Mouse (Mus musculus) kidney, embryonic 14.5 days (tissue): ENCODE results near the gene Fam19a1. TPM values are rescaled to one million over a fixed set of nuclear protein-coding genes. Genes with fewer than 3 reads are reported as not detected.

Experiments
- ATAC-seq: fragments of 200-750 bp; cut with Nextera tagmentation; 2 replicates; pipeline ENCODE4 v1.8.0; 2017; ENCODE audit warnings: moderate number of reproducible peaks, mild to moderate bottlenecking, moderate TSS enrichment, moderate library complexity; ENCODE audit not compliant: low FRiP score, low TSS enrichment
- H3K27ac ChIP-seq: fragments of 300-500 bp; sonication (generic); 2 replicates; pipeline ENCODE4 v1.5.1; 2014; ENCODE audit warnings: low read depth, mild to moderate bottlenecking, low read length, moderate library complexity, mixed read lengths
- H3K27me3 ChIP-seq: fragments of 300-500 bp; sonication (generic); 2 replicates; pipeline ENCODE4 v1.6.1; 2014; ENCODE audit warnings: mild to moderate bottlenecking, low read length; ENCODE audit not compliant: control insufficient read depth, insufficient read depth
- H3K36me3 ChIP-seq: fragments of 300-500 bp; sonication (generic); 2 replicates; pipeline ENCODE4 v1.6.1; 2014; ENCODE audit warnings: low read length, mixed read lengths; ENCODE audit not compliant: control insufficient read depth, insufficient read depth
- H3K4me1 ChIP-seq: fragments of 300-500 bp; sonication (generic); 2 replicates; pipeline ENCODE4 v1.6.1; 2014; ENCODE audit warnings: low read length, mixed read lengths; ENCODE audit not compliant: control insufficient read depth, insufficient read depth
- H3K4me2 ChIP-seq: fragments of 300-500 bp; sonication (generic); replicated peaks from 2 replicates; pipeline ENCODE4 v1.6.1; 2014; ENCODE audit warnings: low read depth, mild to moderate bottlenecking, low read length
- H3K4me3 ChIP-seq: fragments of 300-500 bp; sonication (generic); 2 replicates; pipeline ENCODE4 v1.5.1; 2014; ENCODE audit warnings: mild to moderate bottlenecking, low read length
- H3K9ac ChIP-seq: fragments of 300-500 bp; sonication (generic); 2 replicates; pipeline ENCODE4 v1.6.1; 2014; ENCODE audit warnings: low read depth, mild to moderate bottlenecking, low read length, moderate library complexity
- H3K9me3 ChIP-seq: fragments of 300-500 bp; sonication (generic); 2 replicates; pipeline ENCODE4 v1.6.1; 2016; ENCODE audit warnings: low read length; ENCODE audit not compliant: control insufficient read depth
- WGBS: fragments of 180-500 bp; shearing (Covaris S2); extraction: QIAGEN DNeasy Blood & Tissue Kit; methylation state at CpG from one replicate; pipeline ENCODE4 v1.1.7; 2014; 5-methylcytosine and 5-hydroxymethylcytosine counted together
- polyA plus RNA-seq: library from polyadenylated mRNA; unstranded; fragments of >200 nt; fragmentation: Nextera tagmentation; extraction: Ambion mirVana; gene quantifications from 2 replicates; pipeline ENCODE4 v1.2.1, GENCODE M21; 2014

The Fam19a1 gene
- polyA plus RNA-seq, 1 experiment from 2014 or later: 6.2 TPM

DNA sequence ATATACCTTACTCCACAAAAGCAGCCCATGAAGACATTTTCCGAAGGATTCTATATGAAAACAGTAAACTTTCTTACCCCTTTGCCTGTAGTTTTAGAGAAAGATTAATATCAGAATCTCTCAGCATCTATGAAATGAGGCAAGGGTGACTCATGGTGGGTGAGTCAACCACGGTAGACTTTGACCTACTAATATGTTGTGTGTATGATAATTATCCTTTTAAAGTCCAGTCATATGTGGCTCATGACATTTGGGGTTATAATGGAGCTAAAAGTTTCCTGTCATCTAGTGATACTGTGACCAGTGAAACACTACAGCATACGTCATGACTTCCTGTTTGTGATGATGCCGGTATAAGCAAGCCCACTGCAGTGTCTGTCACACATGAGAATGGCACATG, 170.8 kb downstream of the Fam19a1 start:
- no peaks in the 10 kb centered on the region for H3K4me1 ChIP-seq
- H3K36me3 ChIP-seq: no peaks in the 10 kb centered on the region
- no peaks in the 10 kb centered on the region for H3K27me3 ChIP-seq
- H3K9me3 ChIP-seq: no peaks in the 10 kb centered on the region
- H3K27ac ChIP-seq: no peak overlapping the region
- WGBS: 82% methylated on average over 4 of the region's 4 CpGs
- H3K9ac ChIP-seq: no peak overlapping the region
- no peak for ATAC-seq
- H3K4me3 ChIP-seq: no peak overlapping the region
- H3K4me2 ChIP-seq: no peak overlapping the region

GRCm38 (mm10) chr6:96284590-96284989, 171.6 kb downstream of the Fam19a1 start:
- ATAC-seq: no peak
- Histone ChIP-seq H3K27ac (no peak overlapping the region), H3K4me1 (no peaks in the 10 kb centered on the region), H3K9me3 (no peaks in the 10 kb centered on the region), H3K4me3 (no peak overlapping the region), H3K4me2 (no peak overlapping the region), H3K9ac (no peak overlapping the region), H3K27me3 (no peaks in the 10 kb centered on the region), H3K36me3 (no peaks in the 10 kb centered on the region)
- 81% methylated on average over 4 of the region's 4 CpGs for WGBS

- no peak for ATAC-seq
- no peak overlapping the region for H3K9ac ChIP-seq
- WGBS: 46% methylated on average over 4 of the region's 4 CpGs
- no peak overlapping the region for H3K4me2 ChIP-seq
- H3K4me1 ChIP-seq: no peaks in the 10 kb centered on the region
- H3K27ac ChIP-seq: no peak overlapping the region
- H3K27me3 ChIP-seq: no peaks in the 10 kb centered on the region
- H3K4me3 ChIP-seq: no peak overlapping the region
- no peaks in the 10 kb centered on the region for H3K36me3 ChIP-seq
- H3K9me3 ChIP-seq: no peaks in the 10 kb centered on the region
These were observed 173.3 kb downstream of the Fam19a1 start for GRCm38 (mm10) chr6:96286276-96286675.

- no peaks in the 10 kb centered on the region for H3K27me3 ChIP-seq
- no peak overlapping the region for H3K4me3 ChIP-seq
- no peaks in the 10 kb centered on the region for H3K9me3 ChIP-seq
- whole genome bisulfite sequencing: 58% methylated on average over 2 of the region's 2 CpGs
- no peaks in the 10 kb centered on the region for H3K4me1 ChIP-seq
- no peak overlapping the region for H3K27ac ChIP-seq
- H3K9ac ChIP-seq: no peak overlapping the region
- no peak for ATAC-seq
- H3K36me3 ChIP-seq: no peaks in the 10 kb centered on the region
- H3K4me2 ChIP-seq: no peak overlapping the region
These were observed 174.4 kb downstream of the Fam19a1 start for GRCm38 (mm10) chr6:96287377-96287776.

DNA sequence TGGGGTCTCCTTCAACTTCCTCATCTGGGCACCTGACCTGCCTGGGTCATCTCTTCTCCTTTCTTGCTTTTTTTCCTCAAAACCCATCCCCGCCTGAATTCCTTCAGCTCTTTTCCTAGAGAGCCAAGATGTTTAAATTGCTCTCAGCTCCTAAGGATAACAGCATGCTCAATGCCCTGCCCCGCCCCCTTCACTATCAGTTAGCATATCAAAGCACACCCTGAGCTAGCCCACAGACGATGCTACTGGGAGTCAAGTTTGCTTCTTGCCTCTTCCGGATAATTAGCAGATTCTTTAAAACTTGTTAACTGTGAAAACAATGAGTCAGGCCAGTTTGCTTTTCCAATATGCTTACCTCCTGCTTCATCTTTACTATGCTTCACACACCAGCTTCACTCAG, 176.7 kb downstream of the Fam19a1 start:
- Histone ChIP-seq H3K4me2 (no peak overlapping the region), H3K36me3 (no peaks in the 10 kb centered on the region), H3K27ac (no peak overlapping the region), H3K27me3 (no peaks in the 10 kb centered on the region), H3K4me1 (no peaks in the 10 kb centered on the region), H3K9me3 (no peaks in the 10 kb centered on the region), H3K4me3 (no peak overlapping the region), H3K9ac (no peak overlapping the region)
- no peak for ATAC-seq
- 30% methylated on average over 4 of the region's 4 CpGs for WGBS

DNA sequence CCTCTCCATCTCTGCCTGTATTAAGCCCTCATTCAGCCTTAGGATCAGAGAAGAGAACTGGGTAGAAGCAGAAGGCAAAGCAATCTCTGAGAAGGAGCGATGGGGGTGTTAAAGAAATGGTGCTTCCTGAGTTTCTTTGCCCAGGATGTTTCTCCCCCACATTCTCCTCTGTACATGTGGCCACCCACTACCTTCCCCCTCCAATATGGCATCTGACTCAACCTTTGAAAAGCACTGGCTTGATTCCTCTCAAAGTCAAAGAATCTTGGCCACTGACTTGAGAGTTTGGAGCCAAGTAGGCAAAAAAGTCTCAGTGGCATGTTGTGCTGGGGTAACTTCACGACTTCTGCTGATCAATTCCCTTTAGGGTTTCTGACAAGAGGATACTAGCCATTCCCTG, 234.5 kb downstream of the Fam19a1 start:
- Histone ChIP-seq H3K27ac (no peak overlapping the region), H3K27me3 (no peaks in the 10 kb centered on the region), H3K9ac (no peak overlapping the region), H3K4me1 (no peaks in the 10 kb centered on the region), H3K36me3 (no peaks in the 10 kb centered on the region), H3K4me3 (no peak overlapping the region), H3K9me3 (no peaks in the 10 kb centered on the region), H3K4me2 (no peak overlapping the region)
- 85% methylated on average over 2 of the region's 2 CpGs for WGBS
- no peak for ATAC-seq

DNA sequence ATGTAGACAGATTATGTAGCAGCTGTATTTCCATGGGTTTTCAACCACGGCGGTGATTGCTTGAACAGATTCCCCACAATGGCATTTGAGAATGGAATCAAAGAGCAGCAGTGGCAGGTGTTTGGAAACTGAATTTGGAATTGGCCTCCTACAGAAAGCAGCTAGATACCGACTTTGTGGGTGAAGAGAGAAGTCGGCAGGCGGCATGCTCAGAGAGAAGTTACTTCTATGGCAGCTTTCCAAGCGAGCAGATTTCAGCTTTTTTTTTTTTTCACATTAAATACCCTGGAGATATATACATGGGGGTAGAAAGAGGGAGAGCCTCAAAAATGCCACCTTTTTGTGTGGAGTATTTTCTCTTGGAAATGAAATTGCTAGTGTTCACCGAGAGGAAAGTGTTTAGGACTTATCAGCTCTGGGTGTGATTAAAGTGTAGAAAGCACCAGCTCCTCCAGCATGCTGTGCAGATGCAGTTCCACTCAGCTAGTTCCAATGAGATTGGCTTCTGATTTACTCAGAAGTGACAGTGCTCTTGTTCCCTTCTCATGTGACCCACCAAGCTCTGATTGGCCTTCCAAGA, 236.6 kb downstream of the Fam19a1 start:
- Histone ChIP-seq H3K9ac (no peak overlapping the region), H3K9me3 (no peaks in the 10 kb centered on the region), H3K4me3 (no peak overlapping the region), H3K36me3 (no peaks in the 10 kb centered on the region), H3K27me3 (no peaks in the 10 kb centered on the region), H3K4me1 (no peaks in the 10 kb centered on the region), H3K4me2 (no peak overlapping the region), H3K27ac (no peak overlapping the region)
- 83% methylated on average over 7 of the region's 7 CpGs for WGBS
- ATAC-seq: no peak

- no peaks in the 10 kb centered on the region for H3K4me1 ChIP-seq
- no peak overlapping the region for H3K4me3 ChIP-seq
- no peaks in the 10 kb centered on the region for H3K27me3 ChIP-seq
- no peaks in the 10 kb centered on the region for H3K9me3 ChIP-seq
- 93% methylated on average over 3 of the region's 3 CpGs for WGBS
- no peak overlapping the region for H3K27ac ChIP-seq
- no peaks in the 10 kb centered on the region for H3K36me3 ChIP-seq
- H3K9ac ChIP-seq: no peak overlapping the region
- ATAC-seq: no peak
- no peak overlapping the region for H3K4me2 ChIP-seq
These were observed 256.6 kb downstream of the Fam19a1 start for GRCm38 (mm10) chr6:96369544-96369943.

DNA sequence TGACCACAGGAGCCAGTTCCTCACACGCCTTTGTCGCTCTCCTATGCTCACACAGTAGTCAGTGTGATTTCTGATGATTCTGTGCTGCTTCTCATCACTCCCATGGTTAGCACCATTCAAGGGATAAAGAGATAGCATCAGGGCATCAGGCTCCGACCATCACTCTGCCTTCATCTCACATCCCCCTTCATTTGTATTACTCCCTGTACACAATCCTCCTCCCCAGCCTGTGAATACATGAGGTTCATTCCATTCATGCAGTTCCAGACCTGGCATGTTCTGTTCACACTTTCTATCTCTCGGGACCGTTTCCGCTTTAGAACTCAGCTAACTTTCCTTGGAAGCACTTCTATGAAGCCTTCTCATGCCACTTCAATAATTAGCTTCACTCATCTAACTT, 259.9 kb downstream of the Fam19a1 start:
- Histone ChIP-seq H3K4me2 (no peak overlapping the region), H3K9ac (no peak overlapping the region), H3K4me1 (no peaks in the 10 kb centered on the region), H3K27me3 (no peaks in the 10 kb centered on the region), H3K4me3 (no peak overlapping the region), H3K9me3 (no peaks in the 10 kb centered on the region), H3K36me3 (no peaks in the 10 kb centered on the region), H3K27ac (no peak overlapping the region)
- no peak for ATAC-seq
- WGBS: 96% methylated on average over 6 of the region's 6 CpGs
